Mouse (Mus musculus) liver, embryonic 15.5 days (tissue): ENCODE results near the gene Nkx6-2. TPM values are rescaled to one million over a fixed set of nuclear protein-coding genes. Genes with fewer than 3 reads are reported as not detected.

ENCODE experiments used
- ATAC-seq: fragments of 200-750 bp; cut with Nextera tagmentation; 2 replicates; pipeline ENCODE4 v1.8.0; 2017; ENCODE audit warnings: moderate number of reproducible peaks, mild to moderate bottlenecking, moderate library complexity; ENCODE audit not compliant: insufficient read depth
- H3K27ac ChIP-seq: fragments of 300-500 bp; sonication (generic); replicated peaks from 2 replicates; pipeline ENCODE4 v1.5.1; 2015; ENCODE audit warnings: mild to moderate bottlenecking, inconsistent platforms
- H3K27me3 ChIP-seq: fragments of 300-500 bp; sonication (generic); 2 replicates; pipeline ENCODE4 v1.6.1; 2015; ENCODE audit warnings: mild to moderate bottlenecking, inconsistent platforms
- H3K36me3 ChIP-seq: fragments of 300-500 bp; sonication (generic); replicated peaks from 2 replicates; pipeline ENCODE4 v1.6.1; 2015; ENCODE audit warnings: moderate library complexity, mild to moderate bottlenecking, inconsistent platforms
- H3K4me1 ChIP-seq: fragments of 300-500 bp; sonication (generic); replicated peaks from 2 replicates; pipeline ENCODE4 v1.6.1; 2015; ENCODE audit warnings: inconsistent platforms
- H3K4me2 ChIP-seq: fragments of 300-500 bp; sonication (generic); 2 replicates; pipeline ENCODE4 v1.6.1; 2015; ENCODE audit warnings: moderate library complexity, mild to moderate bottlenecking, inconsistent platforms
- H3K4me3 ChIP-seq: fragments of 300-500 bp; sonication (generic); replicated peaks from 2 replicates; pipeline ENCODE4 v1.5.1; 2015; ENCODE audit warnings: mild to moderate bottlenecking, inconsistent platforms
- H3K9ac ChIP-seq: fragments of 300-500 bp; sonication (generic); 2 replicates; pipeline ENCODE4 v1.6.1; 2015; ENCODE audit warnings: moderate library complexity, mild to moderate bottlenecking, inconsistent platforms
- H3K9me3 ChIP-seq: fragments of 300-500 bp; sonication (generic); replicated peaks from 2 replicates; pipeline ENCODE4 v1.6.1; 2016; ENCODE audit warnings: inconsistent platforms
- WGBS: fragments of 180-500 bp; shearing (Covaris S2); methylation state at CpG from one replicate; pipeline ENCODE4 v1.1.7; 2015; ENCODE audit warnings: mixed read lengths; ENCODE audit not compliant: insufficient replicate concordance; 5-methylcytosine and 5-hydroxymethylcytosine counted together
- polyA plus RNA-seq: library from polyadenylated mRNA; unstranded; fragments of >200 nt; fragmentation: Nextera tagmentation; extraction: Ambion mirVana; gene quantifications from 2 replicates; pipeline ENCODE4 v1.2.1, GENCODE M21; 2015

Nkx6-2 gene
- polyA plus RNA-seq, 1 experiment from 2014 or later, result not detected

- Histone ChIP-seq H3K9me3 (no peaks in the 10 kb centered on the region), H3K36me3 (no peaks in the 10 kb centered on the region), H3K27ac (no peak overlapping the region), H3K4me3 (no peak overlapping the region), H3K4me2 (no peak overlapping the region; the same call in 1 of the 2 replicates), H3K9ac (no peak overlapping the region), H3K27me3 (peaks cover 100% of the 10 kb centered on the region), H3K4me1 (peaks cover 13% of the 10 kb centered on the region)
- ATAC-seq, result no peak
- 1% methylated on average over 53 of the region's 53 CpGs for WGBS
These were observed 1.9 kb upstream of the Nkx6-2 start for GRCm38 (mm10) chr7:139584221-139585175.

GRCm38 (mm10) chr7:139583094-139583737 is 619 bp upstream of the Nkx6-2 start:
- no peak overlapping the region for H3K4me3 ChIP-seq
- no peak for ATAC-seq
- WGBS, result 15% methylated on average over 17 of the region's 17 CpGs

GRCm38 (mm10) chr7:139581801-139582571 is 611 bp downstream of the Nkx6-2 start:
- H3K4me1 ChIP-seq, result peaks cover 13% of the 10 kb centered on the region
- H3K4me2 ChIP-seq, result peak overlapping the region; percentile 40
- no peaks in the 10 kb centered on the region for H3K9me3 ChIP-seq
- no peak overlapping the region for H3K9ac ChIP-seq
- no peaks in the 10 kb centered on the region for H3K36me3 ChIP-seq
- ATAC-seq, result no peak
- WGBS, result under 1% methylated on average over 82 of the region's 82 CpGs
- H3K27me3 ChIP-seq, result peaks cover 92% of the 10 kb centered on the region
- H3K4me3 ChIP-seq, result no peak overlapping the region
- H3K27ac ChIP-seq, result no peak overlapping the region

More at GRCm38 (mm10) chr7:139583094-139583737, 619 bp upstream of the Nkx6-2 start:
- no peak overlapping the region for H3K27ac ChIP-seq
- H3K27me3 ChIP-seq, result peaks cover 100% of the 10 kb centered on the region
- H3K9ac ChIP-seq, result no peak overlapping the region
- H3K4me1 ChIP-seq, result peaks cover 13% of the 10 kb centered on the region
- H3K9me3 ChIP-seq, result no peaks in the 10 kb centered on the region
- H3K36me3 ChIP-seq, result no peaks in the 10 kb centered on the region
- H3K4me2 ChIP-seq, result no peak overlapping the region

- WGBS, result 2% methylated on average over 78 of the region's 78 CpGs
- Histone ChIP-seq H3K4me2 (peak overlapping the region; percentile 40; the same call in 1 of the 2 replicates), H3K9me3 (no peaks in the 10 kb centered on the region), H3K4me1 (peaks cover 13% of the 10 kb centered on the region), H3K9ac (no peak overlapping the region), H3K4me3 (no peak overlapping the region), H3K27ac (no peak overlapping the region), H3K36me3 (no peaks in the 10 kb centered on the region), H3K27me3 (peaks cover 83% of the 10 kb centered on the region)
- no peak for ATAC-seq
These were observed 1.5 kb downstream of the Nkx6-2 start for GRCm38 (mm10) chr7:139580851-139581775.

- Histone ChIP-seq H3K9me3 (no peaks in the 10 kb centered on the region), H3K9ac (no peak overlapping the region), H3K4me1 (peaks cover 13% of the 10 kb centered on the region), H3K27ac (no peak overlapping the region), H3K27me3 (peaks cover 66% of the 10 kb centered on the region), H3K4me3 (no peak overlapping the region), H3K36me3 (no peaks in the 10 kb centered on the region), H3K4me2 (no peak overlapping the region)
- ATAC-seq, result no peak
- WGBS, result 64% methylated on average over 21 of the region's 21 CpGs
These were observed 3.2 kb downstream of the Nkx6-2 start for GRCm38 (mm10) chr7:139579261-139579905.

- H3K4me3 ChIP-seq, result no peak overlapping the region
- H3K4me1 ChIP-seq, result no peaks in the 10 kb centered on the region
- no peak overlapping the region for H3K9ac ChIP-seq
- no peak overlapping the region for H3K4me2 ChIP-seq
- ATAC-seq, result no peak
- no peaks in the 10 kb centered on the region for H3K36me3 ChIP-seq
- H3K9me3 ChIP-seq, result no peaks in the 10 kb centered on the region
- no peak overlapping the region for H3K27ac ChIP-seq
- peaks cover 33% of the 10 kb centered on the region for H3K27me3 ChIP-seq
- WGBS, result 51% methylated on average over 16 of the region's 16 CpGs
These were observed 6.4 kb downstream of the Nkx6-2 start for GRCm38 (mm10) chr7:139576064-139576686.

GRCm38 (mm10) chr7:139572665-139573064 is 9.9 kb downstream of the Nkx6-2 start:
- 49% methylated on average over 3 of the region's 3 CpGs for WGBS
- H3K27me3 ChIP-seq, result no peaks in the 10 kb centered on the region
- no peak overlapping the region for H3K4me2 ChIP-seq
- H3K9ac ChIP-seq, result no peak overlapping the region
- no peak overlapping the region for H3K27ac ChIP-seq
- H3K9me3 ChIP-seq, result no peaks in the 10 kb centered on the region
- H3K4me1 ChIP-seq, result no peaks in the 10 kb centered on the region
- no peak overlapping the region for H3K4me3 ChIP-seq
- ATAC-seq, result no peak
- H3K36me3 ChIP-seq, result no peaks in the 10 kb centered on the region

GRCm38 (mm10) chr7:139570788-139571187 is 11.8 kb downstream of the Nkx6-2 start:
- no peak overlapping the region for H3K9ac ChIP-seq
- 70% methylated on average over 5 of the region's 5 CpGs for WGBS
- H3K4me3 ChIP-seq, result no peak overlapping the region
- H3K27me3 ChIP-seq, result no peaks in the 10 kb centered on the region
- no peaks in the 10 kb centered on the region for H3K9me3 ChIP-seq
- no peak for ATAC-seq
- no peaks in the 10 kb centered on the region for H3K36me3 ChIP-seq
- no peak overlapping the region for H3K27ac ChIP-seq
- no peaks in the 10 kb centered on the region for H3K4me1 ChIP-seq
- no peak overlapping the region for H3K4me2 ChIP-seq

- 24% methylated on average over 8 of the region's 8 CpGs for WGBS
- Histone ChIP-seq H3K36me3 (no peaks in the 10 kb centered on the region), H3K9ac (no peak overlapping the region), H3K9me3 (no peaks in the 10 kb centered on the region), H3K4me3 (no peak overlapping the region), H3K27me3 (no peaks in the 10 kb centered on the region), H3K4me2 (no peak overlapping the region), H3K4me1 (no peaks in the 10 kb centered on the region), H3K27ac (no peak overlapping the region)
- no peak for ATAC-seq
These were observed 16.1 kb downstream of the Nkx6-2 start for GRCm38 (mm10) chr7:139566533-139566932.
